ENCODE assay signal across 11 mouse cellular contexts in the genomic region with DNA sequence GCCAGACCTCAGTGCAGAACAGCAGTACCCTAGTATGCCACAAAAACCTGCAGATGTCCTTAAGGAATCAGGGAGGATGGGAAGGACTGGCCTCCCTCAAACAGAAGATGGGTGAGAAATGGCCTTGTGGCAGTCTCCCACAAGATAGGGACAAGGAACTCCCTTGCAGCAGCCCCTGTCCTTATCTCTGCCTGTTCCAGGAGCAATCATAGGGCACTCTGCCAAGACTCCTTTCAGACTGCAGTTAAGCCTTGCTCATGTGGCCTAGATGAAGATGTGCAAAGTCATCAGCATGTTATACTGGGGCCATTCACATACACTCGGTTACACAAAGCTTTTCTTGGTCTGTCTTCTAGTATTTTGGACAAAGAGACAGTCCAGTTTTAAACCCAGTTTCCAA. TPM values are rescaled to one million over a fixed set of nuclear protein-coding genes. Genes with fewer than 3 reads are reported as not detected.
A peak's percentile ranks its signal among the peaks of the same experiment; 100 is the strongest.
DNase-seq lines count a peak whose midpoint lies in the region; ATAC-seq and TF ChIP-seq lines count a peak whose summit lies in the region.
"Had no signal": no experiment of that assay in that cellular context is flagged by ENCODE, and none has a peak within 500 bp of the region (broad histone marks: within the 10 kb centered on the region; RNA-seq: fewer than 3 reads in every experiment).

No protein-coding gene starts in this region.

- peak overlapping the region; percentile 35 for H3K9ac ChIP-seq in MEL (ENCODE audit: control insufficient read depth, low read depth, low read length, poor library complexity, severe bottlenecking)
- no peak overlapping the region for H3K9ac ChIP-seq in liver, embryonic 14.5 days (replicated peaks)
- H3K9ac ChIP-seq: forebrain, embryonic 12.5 days had no signal

- TF ChIP-seq EP300 in MEL (IDR thresholded peaks at IDR 0.05; ENCODE audit: low read depth in 1 of 2, low read length in 2 of 2) = peak; percentile 92 to 97
- TF ChIP-seq EP300 in liver, embryonic 14.5 days (IDR thresholded peaks at IDR 0.05; ENCODE audit: low read depth) = peak; percentile 68

- peak overlapping the region; percentile 40 for H3K4me2 ChIP-seq in liver, embryonic 14.5 days (ENCODE audit: low read depth)
- H3K4me2 ChIP-seq: forebrain, embryonic 12.5 days had no signal

- peak; percentile 63 to 77 for DNase-seq in adrenal gland, adult (ENCODE audit: inconsistent age in 2 of 2, low spot score in 1 of 2)
- no peak for DNase-seq in adrenal gland, postnatal 4 days (ENCODE audit: low spot score in 2 of 2)
- DNase-seq in MEL (ENCODE audit: low read depth, low spot score) = peak; percentile 99
- peak; percentile 71 to 73 (median 71) for DNase-seq in liver, embryonic 14.5 days (ENCODE audit: low read depth in 3 of 3, low spot score in 3 of 3)
- DNase-seq in right cerebral cortex, postnatal 14 days = no peak
- DNase-seq in retina, postnatal 1 day = no peak
- DNase-seq: lung, postnatal 4 days had no signal

- H3K27ac ChIP-seq in MEL (ENCODE audit: control insufficient read depth, low read depth, low read length) = peak overlapping the region; percentile 92
- peak overlapping the region; percentile 67 for H3K27ac ChIP-seq in liver, embryonic 14.5 days
- H3K27ac ChIP-seq: forebrain, embryonic 12.5 days; limb, embryonic 10.5 days had no signal

- TF ChIP-seq CTCF in MEL (IDR thresholded peaks at IDR 0.05 in 2 of 3, conservative IDR thresholded peaks at IDR 0.05 in 1 of 3; ENCODE audit: control insufficient read depth in 1 of 3, insufficient read depth in 1 of 3, low read depth in 2 of 3, low read length in 3 of 3, poor library complexity in 1 of 3, severe bottlenecking in 1 of 3) = no peak
- TF ChIP-seq CTCF in liver, embryonic 14.5 days (IDR thresholded peaks at IDR 0.05; ENCODE audit: low read depth) = no peak

- ATAC-seq in liver, embryonic 14.5 days (ENCODE audit: insufficient read depth) = peak; percentile 99
- ATAC-seq in inflammation-experienced regulatory T-cells, adult 6 months = no peak

- H3K4me3 ChIP-seq in MEL (ENCODE audit: control insufficient read depth in 1 of 2, insufficient read depth in 1 of 2, low read depth in 2 of 2, low read length in 2 of 2) = peak overlapping the region; percentile 2 to 25; a peak in 2 of 4 replicates
- peak overlapping the region; percentile 26 for H3K4me3 ChIP-seq in erythroblast, embryonic 14.5 days (replicated peaks)
- no peak overlapping the region for H3K4me3 ChIP-seq in liver, embryonic 14.5 days (ENCODE audit: insufficient read depth in 1 of 2, low read depth in 2 of 2, low read length in 2 of 2)
- H3K4me3 ChIP-seq: forebrain, embryonic 12.5 days; limb, embryonic 10.5 days had no signal

- H3K36me3 ChIP-seq in MEL (ENCODE audit: control insufficient read depth in 1 of 2, insufficient read depth in 2 of 2, low read length in 2 of 2) = peaks cover 0 to 30% of the 10 kb centered on the region in 2 experiments; a peak in 2 of 4 replicates
- H3K36me3 ChIP-seq in erythroblast, embryonic 14.5 days (ENCODE audit: control insufficient read depth) = no peaks in the 10 kb centered on the region
- no peaks in the 10 kb centered on the region for H3K36me3 ChIP-seq in liver, embryonic 14.5 days (replicated peaks; ENCODE audit: control insufficient read depth, insufficient read depth, low read depth)
- H3K36me3 ChIP-seq: forebrain, embryonic 12.5 days; limb, embryonic 10.5 days had no signal

- peaks cover 21% of the 10 kb centered on the region in 2 experiments for H3K4me1 ChIP-seq in MEL (ENCODE audit: control insufficient read depth in 1 of 2, insufficient read depth in 2 of 2, low read length in 2 of 2)
- peaks cover 35% of the 10 kb centered on the region for H3K4me1 ChIP-seq in erythroblast, embryonic 14.5 days (ENCODE audit: control insufficient read depth)
- peaks cover 11 to 20% of the 10 kb centered on the region in 2 experiments for H3K4me1 ChIP-seq in liver, embryonic 14.5 days (replicated peaks; ENCODE audit: control insufficient read depth in 2 of 2, insufficient read depth in 2 of 2, low read length in 1 of 2)
- H3K4me1 ChIP-seq: forebrain, embryonic 12.5 days; limb, embryonic 10.5 days had no signal

- H3K27me3 ChIP-seq in MEL (ENCODE audit: control insufficient read depth in 1 of 2, insufficient read depth in 2 of 2, low read length in 2 of 2) = no peaks in the 10 kb centered on the region
- no peaks in the 10 kb centered on the region for H3K27me3 ChIP-seq in erythroblast, embryonic 14.5 days (ENCODE audit: control insufficient read depth)
- H3K27me3 ChIP-seq in liver, embryonic 14.5 days (ENCODE audit: control insufficient read depth, insufficient read depth, low read length) = no peaks in the 10 kb centered on the region

- no peak for TF ChIP-seq RAD21 in MEL (IDR thresholded peaks at IDR 0.05; ENCODE audit: low read depth, low read length)

- no peaks in the 10 kb centered on the region for H3K9me3 ChIP-seq in MEL (replicated peaks; ENCODE audit: insufficient read depth, low read length)
- no peaks in the 10 kb centered on the region for H3K9me3 ChIP-seq in erythroblast, embryonic 14.5 days (ENCODE audit: control insufficient read depth, low read length)
- no peaks in the 10 kb centered on the region for H3K9me3 ChIP-seq in liver, embryonic 14.5 days (ENCODE audit: control insufficient read depth, low read length)
- H3K9me3 ChIP-seq: forebrain, embryonic 12.5 days; limb, embryonic 10.5 days had no signal

- no peaks in the 10 kb centered on the region for H3K79me2 ChIP-seq in MEL (ENCODE audit: control insufficient read depth, insufficient read depth, low read length, poor library complexity)

- 13% methylated on average over 1 of the region's 1 CpGs for WGBS in liver, embryonic 14.5 days (ENCODE audit: insufficient replicate concordance)

- TF ChIP-seq POLR2A in MEL (IDR thresholded peaks at IDR 0.05; ENCODE audit: control insufficient read depth in 1 of 2, insufficient read depth in 1 of 2, low read depth in 1 of 2, low read length in 2 of 2, poor library complexity in 1 of 2) = no peak; a peak in 1 of 4 replicates

TF ChIP-seq in MEL, 35 proteins besides CTCF, POLR2A, EP300 and RAD21 (continues in another document):
- TF ChIP-seq BHLHE40 (IDR thresholded peaks at IDR 0.05; ENCODE audit: borderline replicate concordance, low read depth, low read length) (peak; percentile 67; the same call in 1 of the 2 replicates), MAX (IDR thresholded peaks at IDR 0.05; ENCODE audit: low read length) (peak; percentile 88), NELFE (IDR thresholded peaks at IDR 0.05; ENCODE audit: low read depth, low read length) (peak; percentile 36; the same call in 1 of the 2 replicates), MYB (IDR thresholded peaks at IDR 0.05; ENCODE audit: low read depth, low read length) (peak; percentile 76), CHD2 (IDR thresholded peaks at IDR 0.05; ENCODE audit: low read length) (no peak; the same call in 1 of the 2 replicates), CHD1 (IDR thresholded peaks at IDR 0.05; ENCODE audit: low read depth, low read length) (no peak), GATA1 (IDR thresholded peaks at IDR 0.05; ENCODE audit: low read depth, low read length) (peak; percentile 98), POLR2AphosphoS5 (IDR thresholded peaks at IDR 0.05; ENCODE audit: borderline replicate concordance, low read depth, low read length) (no peak), UBTF (IDR thresholded peaks at IDR 0.05; ENCODE audit: borderline replicate concordance, insufficient read depth, low read depth, low read length) (no peak), MEF2A (IDR thresholded peaks at IDR 0.05; ENCODE audit: extremely low read depth, insufficient replicate concordance, low read depth, low read length, poor library complexity, severe bottlenecking) (peak; percentile 46; the same call in 1 of the 2 replicates), TAL1 (IDR thresholded peaks at IDR 0.05; ENCODE audit: low read length) (peak; percentile 85), ZC3H11A (IDR thresholded peaks at IDR 0.05; ENCODE audit: low read depth, low read length) (no peak; the same call in 1 of the 2 replicates), USF2 (IDR thresholded peaks at IDR 0.05; ENCODE audit: borderline replicate concordance in 1 of 2, insufficient read depth in 1 of 2, low read depth in 1 of 2, low read length in 2 of 2) (no peak), JUND (IDR thresholded peaks at IDR 0.05; ENCODE audit: low read depth, low read length) (peak; percentile 58; the same call in 1 of the 2 replicates), HCFC1 (IDR thresholded peaks at IDR 0.05; ENCODE audit: low read depth, low read length) (peak; percentile 53; the same call in 1 of the 2 replicates), NRF1 (IDR thresholded peaks at IDR 0.05; ENCODE audit: insufficient read depth, low read depth, low read length, poor library complexity, severe bottlenecking) (no peak), ZMIZ1 (IDR thresholded peaks at IDR 0.05; ENCODE audit: low read depth, low read length) (no peak), MYC (IDR thresholded peaks at IDR 0.05; ENCODE audit: low read depth, low read length) (peak; percentile 94), MXI1 (IDR thresholded peaks at IDR 0.05; ENCODE audit: low read depth, low read length) (peak; percentile 77), KAT2A (conservative IDR thresholded peaks at IDR 0.05; ENCODE audit: low read depth, low read length) (peak; percentile 27; the same call in 1 of the 2 replicates), TBP (IDR thresholded peaks at IDR 0.05; ENCODE audit: low read depth, low read length) (peak; percentile 65; the same call in 1 of the 2 replicates), ZNF384 (IDR thresholded peaks at IDR 0.05; ENCODE audit: low read depth, low read length) (0 out of 2 replicates have a peak, but pooled peaks have one; percentile 17), TCF12 (IDR thresholded peaks at IDR 0.05; ENCODE audit: low read depth, low read length) (peak; percentile 91), ZKSCAN1 (IDR thresholded peaks at IDR 0.05; ENCODE audit: low read depth, low read length) (no peak), MAFK (IDR thresholded peaks at IDR 0.05; ENCODE audit: borderline replicate concordance, low read depth, low read length) (peak; percentile 74), USF1 (IDR thresholded peaks at IDR 0.05; ENCODE audit: low read depth, low read length) (peak; percentile 77), SMC3 (IDR thresholded peaks at IDR 0.05; ENCODE audit: low read depth, low read length) (peak; percentile 10; the same call in 1 of the 2 replicates)

RNA-seq across cellular contexts. Expression of a gene that starts 16.7 kb away (rescaled TPM):
- total RNA-seq in adrenal gland, postnatal 4 days (2021) = 100 to 1,000 TPM; 150 to 172 TPM
- total RNA-seq in MEL (2012; rRNA removed) = 118 and 147 TPM in 2 replicates
- polyA plus RNA-seq in MEL (2012; ENCODE audit: insufficient read depth in 1 of 2, insufficient read length in 2 of 2, low read depth in 1 of 2, low replicate concordance in 2 of 2, missing spikeins in 1 of 2) = 100 to 1,000 TPM in 1 of 2 experiments, 10 to 100 TPM in 1; 89.3 to 328 TPM
- polyA plus RNA-seq in erythroblast, embryonic 14.5 days (2012) = 0.15 and 0.18 TPM in 2 replicates
- 11.5 and 11.9 TPM in 2 replicates for polyA plus RNA-seq in liver, embryonic 14.5 days (2012; rRNA removed)
- 17.4 and 18.3 TPM in 2 replicates for polyA plus RNA-seq in liver, embryonic 14.5 days (2014; fragmentation: Nextera tagmentation; extraction: Ambion mirVana)
- polyA plus RNA-seq in inflammation-experienced regulatory T-cells, adult 6 months (2017; shearing (Covaris generic)) = 10 to 100 TPM; 27.7 to 35.2 (median 34.4) TPM

Comparison
In these comparisons a context has a peak if more than half of its experiments do, and no peak if none do; other contexts are left out.
1. DNase-seq: peak in adrenal gland, adult (2 of 2), MEL (single experiment) and liver, embryonic 14.5 days (3 of 3); none in adrenal gland, postnatal 4 days (0 of 2), right cerebral cortex, postnatal 14 days (single experiment) and retina, postnatal 1 day (single experiment).
2. H3K4me3 ChIP-seq: peak in MEL (2 of 2) and erythroblast, embryonic 14.5 days (single experiment); none in liver, embryonic 14.5 days (0 of 2).
3. RNA of a gene that starts 16.7 kb away (polyA plus RNA-seq): 89.3 to 328 TPM in MEL, 27.7 to 35.2 TPM in inflammation-experienced regulatory T-cells, adult 6 months and 11.5 to 18.3 TPM in liver, embryonic 14.5 days; 0.15 to 0.18 TPM in erythroblast, embryonic 14.5 days; every median in the first group is over 10 times any median in the second.